Mouse (Mus musculus) lung, embryonic 14.5 days (tissue): ENCODE measurements around the gene Hivep3. TPM values are rescaled to one million over a fixed set of nuclear protein-coding genes. Genes with fewer than 3 reads are reported as not detected.

Experiments used
- ATAC-seq: fragments of 200-750 bp; cut with Nextera tagmentation; 2 replicates; pipeline ENCODE4 v1.8.0; 2017; ENCODE audit warnings: mild to moderate bottlenecking, moderate TSS enrichment, moderate library complexity; ENCODE audit not compliant: insufficient read depth
- DNase-seq: peaks from one replicate; pipeline ENCODE4 v3.0.0-alpha.2; 2015
- H3K27ac ChIP-seq: fragments of 300-500 bp; sonication (generic); 2 replicates; pipeline ENCODE4 v1.5.1; 2014; ENCODE audit warnings: low read depth, mild to moderate bottlenecking, moderate library complexity
- H3K27me3 ChIP-seq: fragments of 300-500 bp; sonication (generic); 2 replicates; pipeline ENCODE4 v1.6.1; 2014; ENCODE audit warnings: low read length, control low read depth; ENCODE audit not compliant: insufficient read depth
- H3K36me3 ChIP-seq: fragments of 300-500 bp; sonication (generic); 2 replicates; pipeline ENCODE4 v1.6.1; 2014; ENCODE audit warnings: control low read depth; ENCODE audit not compliant: insufficient read depth
- H3K4me1 ChIP-seq: fragments of 300-500 bp; sonication (generic); 2 replicates; pipeline ENCODE4 v1.6.1; 2014; ENCODE audit warnings: antibody characterized with exemption, control low read depth; ENCODE audit not compliant: insufficient read depth
- H3K4me2 ChIP-seq: fragments of 300-500 bp; sonication (generic); 2 replicates; pipeline ENCODE4 v1.6.1; 2014; ENCODE audit warnings: mild to moderate bottlenecking
- H3K4me3 ChIP-seq: fragments of 300-500 bp; sonication (generic); 2 replicates; pipeline ENCODE4 v1.5.1; 2014; ENCODE audit warnings: low read depth, low read length
- H3K9ac ChIP-seq: fragments of 300-500 bp; sonication (generic); 2 replicates; pipeline ENCODE4 v1.6.1; 2014
- H3K9me3 ChIP-seq: fragments of 300-500 bp; sonication (generic); 2 replicates; pipeline ENCODE4 v1.6.1; 2016; ENCODE audit warnings: low read depth, low read length, control low read depth
- CTCF ChIP-seq: IDR thresholded peaks from 2 replicates; pipeline ENCODE4 v1.5.1; 2016; ENCODE audit warnings: antibody characterized with exemption, low read depth
- WGBS: fragments of 180-500 bp; shearing (Covaris S2); extraction: QIAGEN DNeasy Blood & Tissue Kit; methylation state at CpG from one replicate; pipeline ENCODE4 v1.1.7; 2014; 5-methylcytosine and 5-hydroxymethylcytosine counted together
- polyA plus RNA-seq: library from polyadenylated mRNA; unstranded; fragments of >200 nt; fragmentation: Nextera tagmentation; extraction: Ambion mirVana; gene quantifications from 2 replicates; pipeline ENCODE4 v1.2.1, GENCODE M21; 2014

The Hivep3 gene
- polyA plus RNA-seq, 1 experiment from 2014 or later: 22.0 TPM

- 34% methylated on average over 29 of the region's 29 CpGs for WGBS
- no peak; the same call in 1 of the 2 replicates for TF ChIP-seq CTCF
- ATAC-seq (peak; percentile 79), DNase-seq (peak; percentile 84)
- Histone ChIP-seq H3K27ac (no peak within 1 kb of the TSS), H3K36me3 (no peaks in the 10 kb centered on the region), H3K9me3 (no peaks in the 10 kb centered on the region), H3K4me3 (no peak within 1 kb of the TSS), H3K9ac (no peak within 1 kb of the TSS), H3K27me3 (no peaks in the 10 kb centered on the region), H3K4me1 (peaks cover 4% of the 10 kb centered on the region; the same call in 1 of the 2 replicates), H3K4me2 (peak within 1 kb of the TSS; percentile 48)
These were observed 427.8 kb downstream of the Hivep3 start, which contains the start of gene Edn2 for GRCm38 (mm10) chr4:120161166-120161949. TSS of gene Edn2 (plus strand) at chr4:120161206.

GRCm38 (mm10) chr4:120162586-120162985, 429.0 kb downstream of the Hivep3 start:
- DNase-seq (no peak), ATAC-seq (no peak)
- Histone ChIP-seq H3K36me3 (no peaks in the 10 kb centered on the region), H3K4me2 (no peak overlapping the region), H3K27ac (no peak overlapping the region), H3K27me3 (no peaks in the 10 kb centered on the region), H3K4me1 (peaks cover 4% of the 10 kb centered on the region; the same call in 1 of the 2 replicates), H3K9ac (no peak overlapping the region), H3K4me3 (no peak overlapping the region), H3K9me3 (no peaks in the 10 kb centered on the region)
- TF ChIP-seq CTCF: no peak
- 66% methylated on average over 8 of the region's 8 CpGs for WGBS

DNA sequence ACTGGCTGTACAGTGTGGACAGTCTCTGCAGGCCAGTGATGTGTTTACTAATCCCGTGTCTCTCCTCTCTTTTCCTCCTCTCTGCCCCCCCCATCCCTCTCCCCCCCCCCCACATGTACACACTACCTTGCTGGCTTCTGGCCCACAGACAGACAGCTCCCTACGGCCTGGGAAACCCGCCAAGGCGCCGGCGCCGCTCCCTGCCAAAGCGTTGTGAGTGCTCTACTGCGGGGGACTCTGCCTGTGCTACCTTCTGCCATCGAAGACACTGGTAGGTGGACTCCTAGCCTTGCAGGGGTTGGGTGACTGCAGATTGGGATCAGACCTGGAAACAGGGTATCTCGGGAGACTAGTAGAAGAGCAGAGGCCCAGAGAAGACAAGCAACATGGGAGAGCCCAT, 429.7 kb downstream of the Hivep3 start:
- Histone ChIP-seq H3K27me3 (no peaks in the 10 kb centered on the region), H3K4me1 (peaks cover 4% of the 10 kb centered on the region; the same call in 1 of the 2 replicates), H3K9me3 (no peaks in the 10 kb centered on the region), H3K9ac (no peak overlapping the region), H3K4me2 (no peak overlapping the region), H3K27ac (no peak overlapping the region), H3K36me3 (no peaks in the 10 kb centered on the region), H3K4me3 (no peak overlapping the region)
- TF ChIP-seq CTCF: no peak
- WGBS: 24% methylated on average over 11 of the region's 11 CpGs
- ATAC-seq: peak; percentile 38; the same call in 1 of the 2 replicates
- peak; percentile 69 for DNase-seq

DNA sequence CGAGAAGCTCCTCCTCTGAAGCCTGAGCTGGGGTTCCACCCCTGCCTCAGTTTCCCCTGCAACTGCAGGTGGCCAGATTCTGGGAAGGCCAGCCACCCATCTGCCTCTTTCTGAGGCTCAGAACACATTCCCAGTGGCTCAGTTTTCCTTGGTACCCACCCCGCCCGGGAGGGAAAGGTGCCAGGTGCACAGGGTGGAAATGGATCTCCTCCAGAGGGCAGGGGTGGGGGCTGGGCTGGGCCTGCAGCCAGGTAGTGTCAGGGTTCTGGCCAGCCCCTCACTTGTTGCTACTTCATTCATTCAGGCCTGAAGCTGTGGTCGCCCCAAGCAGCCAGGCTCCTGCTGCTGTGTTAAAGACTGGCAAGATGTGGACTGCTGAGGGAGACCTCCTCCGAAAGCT, 430.7 kb downstream of the Hivep3 start:
- Histone ChIP-seq H3K9me3 (no peaks in the 10 kb centered on the region), H3K4me2 (no peak overlapping the region), H3K4me1 (peaks cover 4% of the 10 kb centered on the region; the same call in 1 of the 2 replicates), H3K27me3 (no peaks in the 10 kb centered on the region), H3K27ac (no peak overlapping the region), H3K36me3 (no peaks in the 10 kb centered on the region), H3K4me3 (no peak overlapping the region), H3K9ac (no peak overlapping the region)
- ATAC-seq (no peak), DNase-seq (no peak)
- WGBS: 87% methylated on average over 5 of the region's 5 CpGs
- no peak for TF ChIP-seq CTCF

DNA sequence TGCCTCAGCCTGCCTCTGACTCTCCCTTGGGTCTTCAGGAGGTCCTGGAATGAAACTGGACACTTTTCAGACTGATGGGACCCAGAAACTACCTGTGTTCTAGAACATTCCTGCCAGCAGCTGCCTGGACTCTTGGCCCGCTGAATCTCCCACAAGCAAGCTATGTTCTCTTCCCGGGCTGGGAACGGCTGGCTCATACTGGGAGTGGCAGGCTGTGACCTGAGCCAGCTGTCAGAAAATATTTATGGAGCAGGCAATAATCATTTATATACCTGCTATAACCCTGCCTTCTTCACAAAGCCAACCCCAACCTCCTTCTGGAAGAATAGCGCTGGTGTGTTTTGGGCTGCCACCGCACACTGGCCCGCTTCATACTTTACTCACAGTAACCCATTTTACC, 434.2 kb downstream of the Hivep3 start:
- no peak for DNase-seq
- H3K4me2 ChIP-seq: no peak overlapping the region
- no peak overlapping the region for H3K4me3 ChIP-seq
- peaks cover 16% of the 10 kb centered on the region for H3K4me1 ChIP-seq
- no peaks in the 10 kb centered on the region for H3K9me3 ChIP-seq
- no peak overlapping the region for H3K9ac ChIP-seq
- no peaks in the 10 kb centered on the region for H3K27me3 ChIP-seq
- H3K27ac ChIP-seq: no peak overlapping the region
- no peak for TF ChIP-seq CTCF
- 75% methylated on average over 6 of the region's 6 CpGs for WGBS
- ATAC-seq: no peak
- no peaks in the 10 kb centered on the region for H3K36me3 ChIP-seq

- ATAC-seq (no peak), DNase-seq (no peak)
- TF ChIP-seq CTCF: no peak
- WGBS: 87% methylated on average over 4 of the region's 4 CpGs
- Histone ChIP-seq H3K36me3 (no peaks in the 10 kb centered on the region), H3K4me3 (no peak overlapping the region), H3K27me3 (no peaks in the 10 kb centered on the region), H3K4me2 (no peak overlapping the region), H3K9ac (no peak overlapping the region), H3K4me1 (peaks cover 15% of the 10 kb centered on the region), H3K9me3 (no peaks in the 10 kb centered on the region), H3K27ac (no peak overlapping the region)
These were observed 434.8 kb downstream of the Hivep3 start for GRCm38 (mm10) chr4:120168346-120168745.

DNA sequence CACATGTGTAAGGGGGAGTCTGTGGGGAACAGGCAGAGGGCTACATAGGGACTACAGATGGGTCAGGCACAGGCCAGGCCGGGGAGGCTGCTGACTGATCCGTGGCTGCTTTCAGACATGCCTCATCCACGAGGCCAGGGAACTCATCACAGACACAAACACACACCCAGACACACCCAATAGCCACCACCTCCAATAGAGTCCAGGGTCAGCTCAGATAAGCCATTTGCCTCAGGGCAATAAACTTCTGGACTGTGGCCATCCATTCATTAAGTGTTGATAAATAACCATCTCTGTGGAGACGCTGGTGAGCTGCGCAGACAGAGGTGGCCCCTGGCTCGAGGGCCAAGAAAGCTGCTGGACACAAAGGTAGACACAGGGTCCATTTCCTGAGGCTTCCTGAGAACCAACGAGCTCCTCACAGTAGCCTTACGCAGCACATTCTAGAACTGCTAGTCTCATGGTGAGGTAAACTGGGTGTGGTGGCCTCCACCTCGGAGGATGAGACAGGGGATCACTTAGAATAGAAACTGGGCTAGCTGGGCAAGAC, 436.9 kb downstream of the Hivep3 start:
- H3K36me3 ChIP-seq: no peaks in the 10 kb centered on the region
- 46% methylated on average over 9 of the region's 9 CpGs for WGBS
- no peaks in the 10 kb centered on the region for H3K9me3 ChIP-seq
- H3K27me3 ChIP-seq: no peaks in the 10 kb centered on the region
- ATAC-seq (no peak), DNase-seq (no peak)
- no peak overlapping the region for H3K4me2 ChIP-seq
- peaks cover 12% of the 10 kb centered on the region for H3K4me1 ChIP-seq
- TF ChIP-seq CTCF: no peak
- no peak overlapping the region for H3K27ac ChIP-seq
- no peak overlapping the region for H3K4me3 ChIP-seq
- no peak overlapping the region for H3K9ac ChIP-seq
